Mouse (Mus musculus) lung, postnatal 14 days (tissue): ENCODE data around the gene Tex22.

ENCODE experiments used
- DNase-seq: peaks from one replicate; pipeline ENCODE4 v3.0.0; 2021

The Tex22 gene

DNA sequence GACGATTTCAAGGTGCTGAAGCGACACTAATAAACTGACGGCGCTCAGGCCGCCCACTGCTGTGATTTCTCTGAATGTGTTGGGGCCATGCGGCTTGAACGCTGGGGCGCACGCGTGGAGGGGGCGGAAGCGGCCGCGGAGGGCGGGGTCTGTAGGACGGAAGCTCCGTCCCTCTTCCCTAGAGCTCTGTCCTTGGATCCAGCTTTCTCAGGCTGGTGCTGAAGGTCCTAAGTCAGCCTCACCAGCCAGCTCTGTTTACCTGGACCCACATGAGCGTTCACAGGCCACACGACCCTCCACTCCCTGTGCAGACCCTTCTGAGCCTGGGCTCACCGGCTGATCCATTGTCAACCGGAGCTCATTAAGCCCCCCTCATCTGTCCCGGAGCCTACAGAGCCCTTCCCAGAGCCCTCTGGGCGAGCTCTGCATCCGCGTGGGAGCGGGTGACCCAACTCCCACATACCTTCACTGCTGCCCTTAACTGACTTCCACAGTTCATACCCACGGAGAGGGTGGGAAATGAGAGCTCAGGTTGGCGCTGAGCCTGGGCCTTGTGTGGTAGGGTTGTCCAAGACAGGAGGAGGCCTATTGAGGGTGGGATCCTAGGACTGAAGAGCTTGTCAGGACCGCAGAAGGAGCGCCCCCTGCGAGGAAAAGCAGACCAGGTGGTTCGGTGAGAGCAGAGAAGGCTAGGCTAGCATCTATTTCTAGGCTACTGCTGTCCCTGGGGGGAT lies at the start of gene Tex22:
TSS of gene Tex22 (plus strand) at position 174 of the 734 bp plus-strand sequence.
- peak; percentile 88 for DNase-seq

DNA sequence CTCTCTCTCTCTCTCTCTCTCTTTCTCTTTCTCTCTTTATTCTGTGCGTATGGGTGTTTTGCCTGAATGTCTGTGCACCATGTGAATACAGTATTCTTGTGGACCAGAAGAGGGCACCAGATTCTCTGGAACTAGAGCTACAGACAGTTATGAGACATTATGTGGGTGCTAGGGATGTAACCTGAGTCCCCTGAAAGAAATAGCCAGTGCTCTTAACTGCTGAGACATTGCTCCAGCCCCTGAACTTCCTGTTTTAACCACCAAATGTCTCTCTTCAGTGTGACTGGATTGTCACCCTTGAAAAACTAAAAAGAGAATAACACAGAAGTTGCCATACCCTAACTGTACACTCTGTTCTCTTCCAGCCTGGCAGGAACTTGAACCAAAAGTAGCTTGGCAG lies 47.7 kb upstream of the Tex22 start:
- DNase-seq = no peak

GRCm38 (mm10) chr12:113027495-113027894 lies 46.8 kb upstream of the Tex22 start:
- no peak for DNase-seq

DNA sequence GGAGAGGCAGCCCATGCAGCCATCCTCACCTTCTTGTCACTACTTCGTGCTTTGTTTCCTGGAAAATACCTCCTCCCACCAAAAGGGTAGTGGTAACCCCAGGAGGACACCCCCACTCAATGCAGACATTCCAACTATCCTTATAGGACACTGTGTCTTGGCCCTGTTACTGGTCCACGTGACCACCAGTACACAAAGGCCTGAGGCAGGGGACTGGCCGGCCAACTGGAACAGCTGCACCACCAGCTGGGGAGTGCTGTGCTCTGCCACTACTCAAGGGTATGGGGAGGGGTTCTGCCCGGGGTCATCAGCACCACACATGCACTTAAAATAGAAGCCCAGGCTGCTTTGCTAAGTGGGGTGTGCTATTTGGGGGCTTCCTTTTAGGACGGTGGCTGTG lies 46.2 kb upstream of the Tex22 start:
- no peak for DNase-seq

- DNase-seq = no peak
Measured at GRCm38 (mm10) chr12:113028898-113029297, 45.4 kb upstream of the Tex22 start.

- no peak for DNase-seq
Measured at GRCm38 (mm10) chr12:113030046-113030445, 44.3 kb upstream of the Tex22 start.

GRCm38 (mm10) chr12:113030993-113031392 lies 43.3 kb upstream of the Tex22 start:
- no peak for DNase-seq

- DNase-seq = no peak
Measured at GRCm38 (mm10) chr12:113031441-113031840, 42.9 kb upstream of the Tex22 start.

DNA sequence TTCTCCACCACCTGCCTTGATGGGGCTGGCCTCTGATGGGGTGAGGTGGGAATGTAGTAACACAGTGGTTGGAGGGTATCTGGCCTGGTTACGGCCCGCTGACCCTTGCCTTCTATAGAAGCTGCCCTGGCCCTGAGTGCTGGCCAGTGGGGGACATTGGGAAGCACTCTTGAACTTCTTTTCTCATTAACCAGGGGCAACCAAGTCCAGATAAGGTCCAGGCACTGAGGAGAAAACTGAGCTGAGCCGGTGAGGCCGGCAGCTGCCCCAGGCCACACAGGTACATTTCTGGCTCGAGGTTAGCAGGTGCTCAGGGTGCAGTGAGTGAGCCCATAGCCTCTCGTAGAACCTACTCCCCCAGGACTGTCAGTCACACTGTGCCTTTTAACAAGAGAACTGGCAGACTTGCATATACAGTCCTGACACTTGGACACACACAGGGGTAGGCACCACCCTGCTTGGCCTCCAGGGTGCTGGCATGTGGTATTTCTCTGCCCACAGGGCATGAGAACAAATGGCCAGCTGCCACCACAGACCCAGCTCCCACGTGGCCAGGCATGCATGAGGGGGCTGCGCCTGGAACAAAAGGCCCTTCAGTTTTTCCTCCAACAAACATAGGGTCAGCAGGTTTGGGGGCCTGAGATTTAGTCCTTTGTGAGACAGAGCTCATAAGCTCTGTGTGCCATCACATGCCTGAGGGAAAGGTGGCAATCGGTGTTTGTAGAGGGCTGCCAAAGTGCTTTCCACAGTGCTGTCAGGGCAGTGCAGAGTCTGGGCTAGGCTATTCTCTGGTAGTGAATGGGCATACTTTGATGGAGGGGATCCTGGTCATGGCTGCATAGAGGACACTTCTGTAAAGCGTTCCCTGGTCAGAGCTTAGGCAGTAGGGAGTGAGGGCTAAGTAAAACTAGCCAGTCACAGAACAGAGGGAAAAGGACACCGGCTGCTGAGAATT lies 41.7 kb upstream of the Tex22 start:
- no peak for DNase-seq

DNA sequence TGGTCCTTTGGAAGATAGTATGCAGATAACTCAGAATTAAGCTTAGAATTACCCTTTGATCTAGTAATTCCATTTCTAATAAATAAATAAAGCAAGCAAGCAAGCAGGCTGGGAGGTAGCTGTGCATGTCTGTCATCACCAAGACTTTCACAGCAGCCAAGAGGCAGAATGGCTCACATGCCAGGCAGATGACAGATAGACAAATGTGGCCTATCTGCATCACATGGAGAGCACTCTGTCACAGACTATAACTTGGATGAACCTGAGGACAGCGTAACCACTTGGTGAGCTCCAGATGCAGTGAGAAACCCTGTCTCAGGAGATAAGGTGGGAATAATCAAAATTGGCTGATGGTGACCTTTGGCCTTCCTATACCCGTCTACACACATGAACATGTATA lies 39.2 kb upstream of the Tex22 start:
- DNase-seq = no peak

DNA sequence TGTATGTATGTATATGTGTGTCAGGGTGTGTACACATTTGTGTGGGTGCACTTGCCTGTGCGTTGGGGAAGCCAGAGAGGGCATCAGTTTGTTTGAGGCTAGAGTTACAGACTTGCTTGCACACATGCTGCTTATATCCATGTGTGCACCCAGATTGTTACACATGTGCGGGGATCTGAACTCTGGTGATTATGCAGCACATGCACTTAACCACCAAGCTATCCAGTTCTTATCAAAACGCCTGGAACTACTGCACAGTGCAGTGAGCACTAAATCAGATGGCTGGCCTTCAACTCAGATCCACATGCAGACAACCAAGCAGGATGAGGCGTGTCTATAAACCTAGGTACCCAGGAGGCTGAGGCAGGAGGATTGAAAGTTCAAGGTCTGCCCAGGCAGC lies 37.3 kb upstream of the Tex22 start:
- no peak for DNase-seq

GRCm38 (mm10) chr12:113038414-113038813 lies 35.9 kb upstream of the Tex22 start:
- no peak for DNase-seq

DNA sequence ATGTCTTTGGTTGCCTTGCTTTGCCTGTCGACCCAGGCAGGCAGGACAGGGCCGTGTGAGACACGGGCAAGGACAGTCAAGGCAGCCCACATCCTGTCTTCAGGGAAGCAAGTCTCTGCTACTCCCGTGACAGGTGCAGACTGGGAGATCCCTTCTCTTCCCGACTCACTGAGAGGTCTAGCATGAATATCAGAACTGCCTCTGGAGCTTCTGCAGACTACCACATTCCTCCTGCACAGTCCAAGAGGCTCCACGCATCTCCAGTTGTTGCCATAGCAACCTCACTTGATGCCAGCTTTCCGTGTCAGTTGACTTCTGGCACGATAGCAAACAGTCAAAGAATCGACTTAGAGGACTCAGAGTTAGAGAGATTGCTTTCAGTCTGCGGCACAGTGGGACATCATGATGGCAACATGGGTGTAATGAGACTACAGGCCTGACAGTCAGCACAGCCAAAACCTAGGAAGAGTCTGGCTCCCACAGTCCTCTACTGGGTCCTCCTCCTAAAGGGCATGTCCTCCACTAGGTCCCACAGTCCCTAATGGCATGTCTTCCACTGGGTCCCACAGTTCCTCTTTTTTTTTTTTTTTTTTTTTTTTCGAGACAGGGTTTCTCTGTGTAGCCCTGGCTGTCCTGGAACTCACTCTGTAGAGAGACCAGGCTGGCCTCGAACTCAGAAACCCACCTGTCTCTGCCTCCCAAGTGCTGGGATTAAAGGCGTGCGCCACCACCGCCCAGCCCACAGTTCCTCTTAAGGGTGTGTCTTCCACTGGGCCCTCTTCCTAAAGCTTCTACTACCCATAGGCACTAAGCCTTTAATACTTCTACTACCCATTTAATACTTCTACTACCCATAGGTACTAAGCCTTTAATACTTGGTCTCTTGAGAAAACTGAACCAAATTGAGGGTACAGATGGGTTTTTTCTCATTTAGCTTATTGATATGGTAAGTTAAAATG lies 32.5 kb upstream of the Tex22 start:
- DNase-seq = peak; percentile 32

DNA sequence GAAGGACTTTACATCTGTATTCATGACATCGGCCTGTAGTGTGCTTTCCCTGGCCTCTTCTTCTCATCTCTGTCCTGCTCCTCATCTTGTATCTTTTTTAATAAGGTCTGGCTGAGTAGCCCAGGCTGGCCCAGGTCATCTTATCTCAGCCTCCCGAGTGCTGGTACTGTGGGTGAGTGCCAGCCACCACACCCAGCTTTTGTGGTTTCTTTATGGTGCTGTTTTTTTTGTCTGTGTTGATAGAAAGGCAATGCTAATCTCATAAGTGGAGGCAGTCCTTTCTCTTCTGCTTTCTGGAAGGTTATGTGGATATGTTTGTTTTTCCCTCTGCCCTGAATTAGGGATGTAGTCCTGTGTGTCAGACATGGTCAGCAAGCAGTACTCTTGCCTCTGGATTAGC lies 31.8 kb upstream of the Tex22 start:
- no peak for DNase-seq

DNA sequence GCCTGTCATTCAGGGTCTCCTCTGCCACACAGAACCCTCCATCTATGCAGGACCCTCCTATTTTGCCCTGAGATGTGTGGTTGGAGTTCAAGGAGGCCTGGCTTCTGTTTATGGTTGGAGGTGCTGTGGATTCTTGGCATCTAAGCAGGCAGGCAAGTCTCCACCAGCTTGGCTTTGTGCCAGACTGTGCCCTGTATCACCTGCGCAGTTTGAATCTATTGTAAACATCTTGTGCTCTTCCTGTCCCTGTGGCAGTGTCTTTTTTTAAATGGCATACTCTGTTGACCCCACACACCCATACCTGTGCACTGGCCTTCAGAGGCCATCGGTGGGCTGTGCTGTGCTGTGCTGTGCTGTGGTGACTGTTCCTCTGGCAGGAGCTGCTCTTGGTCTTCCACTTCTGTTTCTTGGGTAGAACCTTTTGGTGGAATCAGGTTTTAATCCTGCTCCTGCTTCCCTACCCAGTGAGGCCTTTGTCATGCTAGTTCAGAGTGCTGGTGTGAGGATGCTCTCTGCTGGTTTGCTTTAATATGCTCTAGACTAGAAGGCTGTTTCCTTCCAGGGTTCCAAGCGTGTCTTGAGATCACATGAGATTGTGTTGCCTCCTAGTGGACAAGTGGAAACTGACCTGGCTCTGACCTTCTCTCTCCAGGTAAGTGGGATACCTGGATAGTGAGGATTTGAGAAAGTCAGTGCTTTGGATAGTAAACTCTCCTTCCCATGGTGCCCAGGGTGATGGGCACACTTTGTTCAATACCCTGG lies 29.2 kb upstream of the Tex22 start:
- DNase-seq = peak; percentile 56

DNA sequence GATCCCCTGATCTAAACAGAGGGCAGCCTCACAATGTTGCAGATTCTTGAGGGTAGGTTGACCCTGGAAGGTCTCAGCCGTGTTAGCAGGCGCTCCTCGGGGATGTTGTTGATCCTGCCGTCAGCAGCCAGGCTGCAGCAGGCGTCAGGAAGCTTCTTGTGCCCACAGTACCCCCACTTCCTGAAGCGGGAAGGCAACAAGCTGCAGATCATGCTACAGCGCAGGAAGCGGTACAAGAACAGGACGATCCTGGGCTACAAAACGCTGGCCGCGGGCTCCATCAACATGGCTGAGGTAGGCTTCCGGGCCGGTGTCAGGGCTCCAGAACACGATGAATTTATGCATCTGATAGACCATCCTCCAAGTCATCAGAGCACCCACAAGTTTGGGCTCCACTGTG lies 27.4 kb upstream of the Tex22 start:
- no peak for DNase-seq

- no peak for DNase-seq
Measured at GRCm38 (mm10) chr12:113048103-113048502, 26.2 kb upstream of the Tex22 start.

- DNase-seq = no peak
Measured at GRCm38 (mm10) chr12:113049836-113050235, 24.5 kb upstream of the Tex22 start.

GRCm38 (mm10) chr12:113050671-113051070 lies 23.6 kb upstream of the Tex22 start:
- DNase-seq = no peak

- DNase-seq = peak; percentile 32
Measured at GRCm38 (mm10) chr12:113051628-113052403, 22.5 kb upstream of the Tex22 start.

DNA sequence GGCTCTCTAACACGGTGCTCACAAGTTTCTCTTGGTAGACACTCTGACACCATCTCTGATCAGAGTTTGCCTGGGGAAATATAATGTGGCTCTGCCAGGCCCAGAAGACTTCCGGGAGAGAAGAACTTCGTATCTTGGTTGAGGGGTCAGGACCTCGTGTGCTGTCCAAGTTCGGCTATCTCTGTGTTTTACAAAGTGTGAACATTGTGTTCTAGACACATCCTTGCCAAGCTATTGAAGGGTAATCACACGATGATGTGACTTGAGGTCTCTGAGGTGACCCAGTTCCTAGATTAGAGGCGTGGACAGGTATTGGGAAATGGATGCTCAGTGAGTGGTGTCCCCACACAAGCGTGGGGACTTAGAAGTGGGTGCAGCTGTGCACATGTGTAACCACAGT lies 18.2 kb upstream of the Tex22 start:
- no peak for DNase-seq
